Mouse (Mus musculus): ENCODE measurements around the gene S100a3. TPM values are rescaled to one million over a fixed set of nuclear protein-coding genes. Genes with fewer than 3 reads are reported as not detected.

Gene S100a3
- polyA plus RNA-seq (2015; fragmentation: Nextera tagmentation; extraction: Ambion mirVana), result not detected in 2 replicates

- no peaks in the 10 kb centered on the region for H3K27me3 ChIP-seq
- DNase-seq (no peak), ATAC-seq (ENCODE audit: low read depth) (no peak)
- H3K9me3 ChIP-seq (replicated peaks), result no peaks in the 10 kb centered on the region
- no peak within 1 kb of the TSS for H3K4me2 ChIP-seq
- no peaks in the 10 kb centered on the region for H3K4me1 ChIP-seq (replicated peaks)
- H3K27ac ChIP-seq, result no peak within 1 kb of the TSS
- 59% methylated on average over 6 of the region's 6 CpGs for WGBS (ENCODE audit: insufficient replicate concordance)
- H3K4me3 ChIP-seq (replicated peaks), result no peak within 1 kb of the TSS
- H3K9ac ChIP-seq, result no peak within 1 kb of the TSS
- no peaks in the 10 kb centered on the region for H3K36me3 ChIP-seq
Observed at GRCm38 (mm10) chr3:90560008-90560628, at the start of gene S100a3. Gene S100a3 (plus strand): TSS chr3:90560578.

- Histone ChIP-seq H3K9me3 (replicated peaks) (no peaks in the 10 kb centered on the region), H3K4me3 (replicated peaks) (no peak overlapping the region), H3K4me2 (no peak overlapping the region), H3K27me3 (peaks cover 8% of the 10 kb centered on the region; the same call in 1 of the 2 replicates), H3K36me3 (peaks cover 6% of the 10 kb centered on the region), H3K27ac (no peak overlapping the region), H3K9ac (no peak overlapping the region), H3K4me1 (replicated peaks) (peaks cover 45% of the 10 kb centered on the region)
- WGBS (ENCODE audit: insufficient replicate concordance), result 67% methylated on average over 5 of the region's 5 CpGs
- no peak for DNase-seq
- no peak for ATAC-seq (ENCODE audit: low read depth)
Observed at GRCm38 (mm10) chr3:90512276-90512675, 48.1 kb upstream of the S100a3 start.

GRCm38 (mm10) chr3:90512948-90513642 lies 47.3 kb upstream of the S100a3 start:
- Histone ChIP-seq H3K4me2 (peak overlapping the region; percentile 92; the same call in 1 of the 2 replicates), H3K9me3 (replicated peaks) (no peaks in the 10 kb centered on the region), H3K36me3 (no peaks in the 10 kb centered on the region), H3K4me3 (replicated peaks) (no peak overlapping the region), H3K4me1 (replicated peaks) (peaks cover 36% of the 10 kb centered on the region), H3K9ac (peak overlapping the region; percentile 70; the same call in 1 of the 2 replicates), H3K27me3 (peaks cover 8% of the 10 kb centered on the region; the same call in 1 of the 2 replicates), H3K27ac (no peak overlapping the region)
- no peak for DNase-seq
- no peak for ATAC-seq (ENCODE audit: low read depth)
- WGBS (ENCODE audit: insufficient replicate concordance), result 64% methylated on average over 9 of the region's 9 CpGs

GRCm38 (mm10) chr3:90513796-90514590 lies 46.4 kb upstream of the S100a3 start, which contains the start of the genes S100a1 and S100a13:
Gene S100a1 (minus strand): TSS chr3:90514392.
Gene S100a13 (plus strand): TSS chr3:90514435.
- ATAC-seq (ENCODE audit: low read depth), result peak; percentile 37
- H3K9me3 ChIP-seq (replicated peaks), result no peaks in the 10 kb centered on the region
- peak within 1 kb of the TSS; percentile 70 for H3K9ac ChIP-seq
- DNase-seq, result peak; percentile 47
- 0 out of 2 replicates have a peak within 1 kb of the TSS, but pooled peaks have one; percentile 11 for H3K27ac ChIP-seq
- H3K4me3 ChIP-seq (replicated peaks), result peak within 1 kb of the TSS; percentile 64
- H3K4me1 ChIP-seq (replicated peaks), result peaks cover 33% of the 10 kb centered on the region
- H3K36me3 ChIP-seq, result no peaks in the 10 kb centered on the region
- WGBS (ENCODE audit: insufficient replicate concordance), result 3% methylated on average over 25 of the region's 25 CpGs
- H3K27me3 ChIP-seq, result peaks cover 8% of the 10 kb centered on the region; the same call in 1 of the 2 replicates
- H3K4me2 ChIP-seq, result peak within 1 kb of the TSS; percentile 92

GRCm38 (mm10) chr3:90514691-90515090 lies 45.7 kb upstream of the S100a3 start:
- Histone ChIP-seq H3K4me3 (replicated peaks) (peak overlapping the region; percentile 64), H3K9me3 (replicated peaks) (no peaks in the 10 kb centered on the region), H3K27me3 (peaks cover 8% of the 10 kb centered on the region; the same call in 1 of the 2 replicates), H3K4me1 (replicated peaks) (peaks cover 31% of the 10 kb centered on the region), H3K27ac (no peak overlapping the region), H3K36me3 (no peaks in the 10 kb centered on the region), H3K4me2 (peak overlapping the region; percentile 92), H3K9ac (peak overlapping the region; percentile 70)
- ATAC-seq (ENCODE audit: low read depth) (peak; percentile 86), DNase-seq (peak; percentile 60)
- under 1% methylated on average over 10 of the region's 10 CpGs for WGBS (ENCODE audit: insufficient replicate concordance)

- DNase-seq (no peak), ATAC-seq (ENCODE audit: low read depth) (0 out of 2 replicates have a peak, but pooled peaks have one; percentile 4)
- H3K9ac ChIP-seq, result peak overlapping the region; percentile 70
- H3K27ac ChIP-seq, result no peak overlapping the region
- H3K9me3 ChIP-seq (replicated peaks), result no peaks in the 10 kb centered on the region
- H3K4me3 ChIP-seq (replicated peaks), result peak overlapping the region; percentile 64
- H3K4me2 ChIP-seq, result peak overlapping the region; percentile 92
- peaks cover 29% of the 10 kb centered on the region for H3K4me1 ChIP-seq (replicated peaks)
- no peaks in the 10 kb centered on the region for H3K36me3 ChIP-seq
- peaks cover 8% of the 10 kb centered on the region; the same call in 1 of the 2 replicates for H3K27me3 ChIP-seq
- WGBS (ENCODE audit: insufficient replicate concordance), result 23% methylated on average over 1 of the region's 1 CpGs
Observed at GRCm38 (mm10) chr3:90515242-90515641, 45.1 kb upstream of the S100a3 start.

- H3K27ac ChIP-seq, result no peak overlapping the region
- H3K4me2 ChIP-seq, result peak overlapping the region; percentile 92
- WGBS (ENCODE audit: insufficient replicate concordance), result 75% methylated on average over 4 of the region's 4 CpGs
- no peak overlapping the region for H3K4me3 ChIP-seq (replicated peaks)
- peaks cover 8% of the 10 kb centered on the region; the same call in 1 of the 2 replicates for H3K27me3 ChIP-seq
- H3K4me1 ChIP-seq (replicated peaks), result peaks cover 29% of the 10 kb centered on the region
- H3K9me3 ChIP-seq (replicated peaks), result no peaks in the 10 kb centered on the region
- no peak for ATAC-seq (ENCODE audit: low read depth)
- H3K36me3 ChIP-seq, result no peaks in the 10 kb centered on the region
- H3K9ac ChIP-seq, result no peak overlapping the region
- no peak for DNase-seq
Observed at GRCm38 (mm10) chr3:90515789-90516188, 44.6 kb upstream of the S100a3 start.

GRCm38 (mm10) chr3:90517711-90518110 lies 42.7 kb upstream of the S100a3 start:
- H3K9ac ChIP-seq, result no peak overlapping the region
- no peak for ATAC-seq (ENCODE audit: low read depth)
- no peak overlapping the region for H3K4me2 ChIP-seq
- no peak overlapping the region for H3K27ac ChIP-seq
- H3K4me3 ChIP-seq (replicated peaks), result no peak overlapping the region
- H3K27me3 ChIP-seq, result peaks cover 8% of the 10 kb centered on the region; the same call in 1 of the 2 replicates
- no peak for DNase-seq
- H3K36me3 ChIP-seq, result no peaks in the 10 kb centered on the region
- no peaks in the 10 kb centered on the region for H3K9me3 ChIP-seq (replicated peaks)
- peaks cover 29% of the 10 kb centered on the region for H3K4me1 ChIP-seq (replicated peaks)
- 81% methylated on average over 4 of the region's 4 CpGs for WGBS (ENCODE audit: insufficient replicate concordance)

- no peak for DNase-seq
- H3K27me3 ChIP-seq, result no peaks in the 10 kb centered on the region
Observed at GRCm38 (mm10) chr3:90525421-90525820, 35.0 kb upstream of the S100a3 start.

GRCm38 (mm10) chr3:90526076-90526475 lies 34.3 kb upstream of the S100a3 start:
- Histone ChIP-seq H3K4me2 (no peak overlapping the region), H3K36me3 (no peaks in the 10 kb centered on the region), H3K4me3 (replicated peaks) (no peak overlapping the region), H3K4me1 (replicated peaks) (no peaks in the 10 kb centered on the region), H3K27me3 (no peaks in the 10 kb centered on the region), H3K9ac (no peak overlapping the region), H3K27ac (no peak overlapping the region), H3K9me3 (replicated peaks) (no peaks in the 10 kb centered on the region)
- DNase-seq (no peak), ATAC-seq (ENCODE audit: low read depth) (no peak)
- WGBS (ENCODE audit: insufficient replicate concordance), result 56% methylated on average over 2 of the region's 2 CpGs

More at GRCm38 (mm10) chr3:90525421-90525820, 35.0 kb upstream of the S100a3 start:
- H3K4me3 ChIP-seq (replicated peaks), result no peak overlapping the region
- 42% methylated on average over 4 of the region's 4 CpGs for WGBS (ENCODE audit: insufficient replicate concordance)
- no peaks in the 10 kb centered on the region for H3K9me3 ChIP-seq (replicated peaks)
- no peak for ATAC-seq (ENCODE audit: low read depth)
- no peaks in the 10 kb centered on the region for H3K4me1 ChIP-seq (replicated peaks)
- no peak overlapping the region for H3K9ac ChIP-seq
- H3K4me2 ChIP-seq, result no peak overlapping the region
- no peaks in the 10 kb centered on the region for H3K36me3 ChIP-seq
- no peak overlapping the region for H3K27ac ChIP-seq

GRCm38 (mm10) chr3:90526580-90526979 lies 33.8 kb upstream of the S100a3 start, which contains the start of gene S100a14:
Gene S100a14 (plus strand): TSS chr3:90526856.
- no peaks in the 10 kb centered on the region for H3K4me1 ChIP-seq (replicated peaks)
- ATAC-seq (ENCODE audit: low read depth), result no peak
- H3K27ac ChIP-seq, result no peak within 1 kb of the TSS
- DNase-seq, result no peak
- H3K4me2 ChIP-seq, result no peak within 1 kb of the TSS
- H3K4me3 ChIP-seq (replicated peaks), result no peak within 1 kb of the TSS
- H3K9me3 ChIP-seq (replicated peaks), result no peaks in the 10 kb centered on the region
- WGBS (ENCODE audit: insufficient replicate concordance), result 50% methylated on average over 5 of the region's 5 CpGs
- H3K36me3 ChIP-seq, result no peaks in the 10 kb centered on the region
- no peaks in the 10 kb centered on the region for H3K27me3 ChIP-seq
- no peak within 1 kb of the TSS for H3K9ac ChIP-seq

Measured in liver, embryonic 13.5 days (tissue).